Mouse (Mus musculus): ENCODE results near the gene Hspg2.

Hspg2 gene

DNA sequence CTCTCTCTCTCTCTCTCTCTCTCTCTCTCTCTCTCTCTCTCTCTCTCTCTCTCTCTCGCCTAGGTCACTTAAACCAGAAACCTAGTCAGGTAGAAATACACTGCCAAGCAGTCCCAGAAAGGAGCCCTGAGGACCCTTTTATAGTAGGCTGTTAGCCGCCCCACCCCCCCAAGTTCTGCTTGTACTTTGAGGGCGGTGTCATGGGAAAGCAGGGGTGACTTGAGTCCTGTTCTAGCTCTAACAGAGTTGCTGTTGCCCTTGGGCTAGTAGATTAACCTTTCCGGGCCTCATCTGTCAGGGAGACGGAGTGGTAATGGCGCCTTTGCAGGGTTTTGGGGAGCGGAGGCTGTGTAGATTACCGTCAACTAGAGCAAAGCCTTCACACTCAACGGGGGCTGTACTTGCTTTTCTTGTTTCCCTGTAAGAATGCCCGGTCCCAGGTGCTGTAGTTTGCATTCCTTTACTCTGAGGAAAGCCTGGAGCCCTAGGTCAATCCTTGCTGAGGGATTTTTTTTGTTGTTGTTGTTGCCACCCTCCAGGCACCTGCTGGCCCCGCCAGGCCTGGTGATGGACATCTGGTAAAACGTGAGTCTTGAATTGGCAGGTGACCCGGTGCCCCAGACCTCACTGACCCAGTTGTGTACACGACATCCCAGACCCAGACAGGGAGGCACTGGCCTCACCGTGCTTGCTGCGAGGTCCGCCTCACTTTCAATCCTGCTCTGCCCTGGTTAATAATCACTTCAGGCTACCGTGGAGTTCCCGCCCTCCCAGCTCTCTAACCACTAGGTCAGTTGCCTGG lies 11.8 kb downstream of the Hspg2 start:
- no peak for DNase-seq (ENCODE audit: low read depth, low spot score)

DNA sequence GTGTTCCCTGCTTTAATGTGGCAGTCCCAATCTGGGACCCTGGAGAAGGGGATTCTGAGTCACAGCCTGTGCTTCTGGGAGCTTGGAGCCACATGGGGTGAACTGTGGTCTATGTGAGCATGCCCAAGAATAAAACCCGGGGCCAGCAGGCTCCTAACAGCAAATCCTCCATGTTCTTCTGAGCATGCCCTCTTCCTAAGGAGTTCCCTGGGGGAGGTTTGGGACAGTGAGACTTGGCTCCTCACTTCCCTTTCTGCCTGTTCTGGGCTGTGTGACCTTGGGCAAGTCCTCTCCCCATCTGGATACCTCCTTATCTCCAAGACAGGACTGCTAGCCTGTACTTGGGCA lies 12.4 kb downstream of the Hspg2 start:
- no peak for DNase-seq (ENCODE audit: low read depth, low spot score)

DNA sequence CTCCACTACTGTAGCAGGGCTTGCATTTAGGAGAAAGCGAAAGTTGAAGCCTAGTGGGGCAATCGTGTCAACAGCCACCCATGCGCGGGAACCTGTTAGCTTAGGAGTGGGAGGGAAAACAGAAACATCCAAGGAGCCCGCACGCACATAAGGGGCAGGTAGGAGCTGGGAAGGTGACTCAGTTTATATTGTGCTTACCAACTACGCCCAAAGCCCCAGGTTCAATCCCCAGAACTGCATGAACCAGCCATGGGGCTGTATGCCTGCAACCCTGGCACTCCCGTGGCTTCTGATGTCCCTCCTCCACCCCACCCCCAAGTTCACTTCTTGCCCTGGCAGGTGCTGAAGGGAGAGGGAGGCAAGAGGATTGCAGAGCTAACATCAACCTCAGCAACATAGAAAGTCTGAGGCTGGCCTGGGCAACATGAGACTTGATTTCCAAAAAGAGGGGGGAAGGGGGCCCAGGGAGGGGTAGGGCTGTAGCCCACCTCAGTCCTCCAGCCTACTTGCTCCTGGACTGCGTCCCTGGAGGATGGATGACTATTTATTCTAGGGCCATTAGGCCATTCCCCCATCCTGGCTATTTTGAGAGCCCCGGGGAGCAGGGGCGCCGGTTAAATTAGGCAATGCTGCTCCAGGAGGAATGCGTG lies 12.9 kb downstream of the Hspg2 start:
- DNase-seq (ENCODE audit: low read depth, low spot score) = no peak

DNA sequence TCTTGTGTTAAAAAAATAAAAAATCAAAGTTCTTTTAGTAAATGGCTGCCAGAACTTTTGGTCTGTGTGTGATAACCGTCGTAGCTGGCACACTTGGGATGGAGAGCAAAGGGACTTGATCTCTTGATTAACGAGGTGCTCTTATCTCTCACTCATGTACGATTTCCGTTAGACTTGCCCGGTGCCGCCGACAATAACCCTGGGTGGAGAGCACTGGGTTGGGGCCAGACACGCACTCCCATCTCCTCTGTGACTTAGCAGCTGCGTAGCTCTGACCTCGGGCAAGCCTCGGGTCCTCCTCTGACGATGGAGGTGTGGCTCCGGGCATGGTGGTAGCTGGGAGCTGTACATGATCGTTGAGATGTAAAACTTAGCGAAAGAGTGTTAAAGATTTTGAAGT lies 15.3 kb downstream of the Hspg2 start:
- DNase-seq (ENCODE audit: low read depth, low spot score) = no peak

DNA sequence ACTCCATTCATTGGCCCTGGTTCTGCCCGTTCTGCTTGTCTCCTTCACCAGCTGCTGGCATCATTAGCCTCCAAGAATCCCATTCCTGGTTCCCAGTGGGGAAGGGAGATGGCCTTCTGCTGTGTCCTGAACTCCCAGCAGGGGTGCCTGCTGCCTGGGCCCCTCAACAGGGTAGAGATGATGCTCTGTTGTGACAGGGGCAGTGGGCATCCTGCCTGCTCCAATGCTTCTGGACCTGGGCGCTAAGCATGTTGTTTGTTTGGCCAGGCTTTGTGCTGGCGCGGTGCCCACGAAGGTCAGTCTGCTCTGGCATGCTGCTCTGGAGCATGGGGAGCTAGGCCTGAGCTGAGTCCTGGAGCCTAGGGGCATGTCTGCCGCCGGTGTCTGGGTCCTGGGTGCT lies 16.0 kb downstream of the Hspg2 start:
- DNase-seq (ENCODE audit: low read depth, low spot score) = no peak

DNA sequence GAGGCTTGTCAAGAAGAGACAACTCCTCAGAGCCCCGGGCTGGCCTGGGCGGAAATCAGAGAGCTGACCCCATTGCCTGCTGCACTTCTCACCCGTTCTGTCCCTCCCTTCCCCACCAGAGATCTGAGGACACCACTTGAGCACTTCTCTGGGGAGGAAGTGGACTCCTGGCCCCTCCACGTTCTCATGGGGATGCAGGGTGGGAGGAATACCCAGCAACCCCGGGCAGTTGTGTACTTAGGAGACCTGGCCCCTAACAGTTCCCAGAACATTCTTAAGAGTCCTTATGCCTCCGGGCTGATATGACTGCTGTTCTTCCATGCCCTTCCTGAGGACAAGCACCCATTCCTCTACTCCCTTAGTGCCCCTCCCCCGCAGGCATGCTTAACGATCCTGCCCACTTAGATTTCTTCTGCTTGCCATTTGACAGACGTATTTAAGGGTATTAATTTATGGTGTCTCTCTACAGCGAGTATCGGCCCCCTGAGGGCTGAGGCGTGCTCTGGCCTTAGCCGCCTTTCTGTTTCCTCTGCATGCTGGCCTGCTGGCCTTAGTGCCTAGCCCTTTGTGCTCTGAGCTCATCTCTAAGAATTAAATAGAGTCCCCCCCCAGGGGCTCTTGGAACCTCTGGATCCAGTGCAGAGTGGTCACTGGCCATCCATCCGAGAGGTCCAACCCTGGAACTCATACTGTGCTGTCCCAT lies 16.8 kb downstream of the Hspg2 start:
- DNase-seq (ENCODE audit: low read depth, low spot score) = no peak

DNA sequence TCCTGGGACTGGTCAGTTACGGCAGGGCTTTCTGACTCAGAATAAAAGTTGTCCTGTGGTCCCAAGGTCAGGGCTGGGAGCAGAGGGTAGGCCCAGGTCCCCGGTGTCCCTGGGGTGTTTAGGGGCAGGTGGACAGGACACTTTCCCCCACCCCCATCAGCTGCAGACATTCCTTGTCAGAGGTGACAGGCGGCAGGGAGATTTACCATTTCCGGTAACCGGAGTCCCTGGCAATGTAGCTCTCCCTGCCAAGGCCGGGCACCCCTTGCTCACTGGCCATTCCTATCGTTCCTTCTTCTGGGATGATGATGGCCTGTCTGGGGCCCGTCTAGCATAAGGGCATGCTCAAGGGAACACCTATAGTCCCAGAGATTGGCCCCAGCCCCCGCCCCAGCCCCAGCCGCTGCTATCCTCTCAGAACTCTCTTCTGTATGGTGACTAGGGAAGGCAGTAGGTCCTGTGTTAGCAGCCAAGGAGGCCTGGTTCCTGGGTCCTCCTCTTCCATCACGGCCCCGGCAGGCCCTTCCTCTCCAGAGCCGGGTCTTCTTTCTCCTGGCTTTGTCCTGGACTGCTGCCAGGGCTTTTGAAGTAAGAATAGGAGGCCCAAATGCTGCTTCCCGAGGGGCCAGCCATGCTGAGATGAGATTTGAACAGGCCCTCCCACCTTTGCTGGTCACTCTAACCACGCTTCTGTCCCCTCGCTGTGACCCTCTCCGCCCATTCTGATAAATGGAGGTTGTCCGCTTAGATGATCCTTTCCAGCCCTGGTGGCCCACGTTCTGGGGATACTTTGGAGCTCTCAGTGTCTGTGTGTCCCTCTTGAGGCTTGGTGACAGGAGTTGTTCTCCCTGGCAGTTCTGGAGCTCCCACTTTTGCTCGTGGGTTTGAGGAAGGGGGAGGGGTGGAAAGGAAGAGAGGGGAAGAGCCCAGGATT lies 17.8 kb downstream of the Hspg2 start:
- no peak for DNase-seq (ENCODE audit: low read depth, low spot score)

DNA sequence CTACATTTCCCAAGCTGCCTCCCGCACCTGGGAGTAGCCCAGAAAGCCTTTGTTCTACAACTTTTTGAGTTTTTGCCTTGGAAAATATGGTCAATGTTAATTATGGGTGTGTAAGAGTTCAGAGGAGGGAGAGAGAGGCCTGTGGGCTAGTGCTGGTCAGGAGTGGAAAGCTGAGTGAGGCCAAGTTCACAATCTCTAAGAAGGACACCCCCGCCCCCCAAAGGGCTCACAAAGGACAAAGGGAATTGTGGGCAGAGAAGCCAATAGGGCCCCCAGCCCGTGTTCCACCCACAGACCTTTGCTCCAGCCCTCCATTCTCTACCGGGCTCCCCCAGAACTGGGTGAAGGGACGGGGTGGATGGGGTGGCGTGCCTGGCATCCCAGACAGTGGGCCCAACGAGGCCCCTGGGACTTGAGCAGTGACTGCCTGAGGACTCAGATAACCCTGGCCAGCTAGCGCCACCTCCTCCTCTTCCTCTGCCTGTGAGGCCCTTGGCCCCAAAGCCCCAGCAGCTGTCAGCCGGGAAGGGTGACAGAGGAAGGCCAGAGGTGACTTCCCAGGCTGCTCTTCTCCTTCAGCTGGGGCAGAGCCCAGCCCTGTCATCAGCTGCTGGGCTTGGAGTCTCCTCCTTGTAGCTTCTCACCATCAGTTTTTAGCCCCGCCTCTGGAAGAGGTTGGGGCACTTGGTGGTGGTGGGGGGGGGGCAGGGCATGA lies 18.9 kb downstream of the Hspg2 start:
- DNase-seq (ENCODE audit: low read depth, low spot score) = no peak

DNA sequence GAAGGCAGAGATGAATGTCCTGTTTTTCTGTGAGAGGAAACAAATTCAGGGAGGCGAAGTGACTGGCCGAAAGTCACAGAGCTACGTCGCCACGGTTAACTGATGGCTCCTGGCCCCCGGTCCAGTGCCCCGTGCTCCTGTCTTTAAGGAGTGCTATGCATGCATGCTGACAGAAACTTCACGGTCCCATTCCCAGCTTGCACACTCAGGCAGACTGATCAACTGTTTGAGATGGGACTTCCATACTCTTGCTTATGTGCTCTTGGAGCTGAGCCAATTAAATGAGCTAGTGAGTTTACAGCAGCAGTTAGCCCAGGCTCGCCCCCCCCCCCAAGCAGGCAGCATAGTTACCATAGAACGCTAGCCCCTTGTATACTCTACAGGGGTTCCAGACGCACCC lies 19.5 kb downstream of the Hspg2 start:
- no peak for DNase-seq (ENCODE audit: low read depth, low spot score)

DNA sequence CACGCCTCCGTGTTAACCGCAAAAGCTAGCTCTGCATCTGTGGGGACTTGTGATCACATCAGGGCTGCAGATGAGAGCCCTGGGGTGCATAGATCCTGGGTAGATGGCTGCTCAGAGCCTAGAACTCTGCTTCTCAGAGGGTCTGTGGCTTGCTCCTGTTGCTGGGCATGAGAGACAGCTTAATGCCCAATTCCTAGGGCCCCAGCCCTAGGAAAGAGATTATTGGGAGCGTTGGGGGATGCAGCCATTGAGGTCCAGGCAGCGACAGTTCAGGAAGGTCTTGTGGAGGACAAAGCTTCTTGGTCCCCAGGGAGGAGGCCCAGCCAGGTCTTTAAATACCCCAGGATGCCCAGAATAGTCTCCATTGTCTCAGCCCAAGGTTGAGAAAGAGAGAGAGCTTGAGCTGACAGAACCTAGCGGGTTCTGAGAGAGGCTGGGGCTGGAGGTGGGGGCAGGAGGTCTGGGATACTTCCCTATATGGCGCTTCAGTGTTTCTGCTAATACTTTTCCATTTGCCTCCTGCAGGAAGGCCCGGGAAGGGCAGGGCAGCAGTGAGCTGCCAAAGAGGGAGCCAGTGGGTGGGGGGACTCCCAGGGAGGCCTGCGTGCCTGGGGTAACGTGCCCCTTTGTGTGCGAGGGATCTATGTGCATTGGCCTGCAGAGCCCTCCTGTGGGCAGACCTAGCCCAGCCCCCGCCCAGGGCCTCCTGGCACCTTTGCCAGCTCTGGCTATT lies 20.2 kb downstream of the Hspg2 start:
- no peak for DNase-seq (ENCODE audit: low read depth, low spot score)

DNA sequence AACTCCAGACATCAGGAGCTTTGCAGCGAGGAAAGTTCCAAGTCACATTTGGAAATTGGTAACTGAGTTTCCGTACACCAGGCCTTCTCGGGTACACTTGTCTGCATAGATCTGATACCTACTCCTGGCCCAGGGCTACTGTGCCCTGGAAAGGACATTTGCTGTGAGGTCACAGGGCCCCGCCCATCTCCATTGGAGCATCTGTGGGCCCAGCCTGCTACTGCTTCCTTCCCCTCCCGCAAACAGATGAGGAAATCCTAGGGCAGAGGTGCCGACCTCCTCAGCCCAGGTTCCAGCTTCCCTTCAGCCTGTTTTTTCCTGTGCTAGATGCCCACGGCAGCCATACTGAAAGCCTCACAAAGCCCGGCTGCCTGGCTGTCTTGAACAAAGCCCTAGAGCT lies 21.4 kb downstream of the Hspg2 start:
- DNase-seq (ENCODE audit: low read depth, low spot score) = no peak

DNA sequence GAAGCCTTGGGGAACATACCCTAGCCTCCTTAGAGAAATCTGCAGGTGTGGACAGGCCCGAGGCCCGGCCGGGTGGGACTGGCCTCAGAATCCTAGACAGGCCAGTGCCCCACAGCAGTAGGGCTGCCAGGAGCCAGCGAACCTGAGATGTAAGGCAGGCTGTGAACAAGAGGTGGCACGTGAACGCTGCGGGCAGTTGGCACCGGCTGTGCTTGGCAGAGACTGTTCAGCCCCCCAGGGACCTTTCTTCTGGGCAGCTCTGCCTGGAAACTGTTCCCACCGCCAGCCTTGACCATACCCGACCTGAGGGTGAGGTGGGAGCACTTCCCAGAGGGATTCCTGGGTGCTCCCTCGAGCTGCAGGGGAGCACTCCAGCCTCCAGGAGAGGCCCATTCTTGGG lies 24.0 kb downstream of the Hspg2 start:
- no peak for DNase-seq (ENCODE audit: low read depth, low spot score)

DNA sequence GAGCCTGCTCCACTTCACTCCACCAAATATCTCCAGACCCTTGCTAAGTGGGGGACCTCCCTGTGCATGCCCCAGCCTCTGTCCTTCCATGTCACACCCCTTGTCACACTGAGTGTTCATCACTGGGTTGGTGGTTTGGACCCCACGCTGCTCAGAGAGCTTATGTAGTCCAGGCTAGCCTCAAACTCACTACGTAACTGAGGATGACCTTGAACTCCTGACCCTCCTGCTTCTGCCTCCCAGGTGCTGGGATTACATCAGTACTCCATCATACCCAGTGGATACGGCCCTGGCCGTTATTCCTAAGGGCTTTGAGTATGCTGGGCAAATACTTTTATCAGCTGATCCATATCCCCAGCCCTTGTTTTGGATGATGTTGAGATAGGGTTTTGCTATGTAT lies 24.6 kb downstream of the Hspg2 start:
- no peak for DNase-seq (ENCODE audit: low read depth, low spot score)

DNA sequence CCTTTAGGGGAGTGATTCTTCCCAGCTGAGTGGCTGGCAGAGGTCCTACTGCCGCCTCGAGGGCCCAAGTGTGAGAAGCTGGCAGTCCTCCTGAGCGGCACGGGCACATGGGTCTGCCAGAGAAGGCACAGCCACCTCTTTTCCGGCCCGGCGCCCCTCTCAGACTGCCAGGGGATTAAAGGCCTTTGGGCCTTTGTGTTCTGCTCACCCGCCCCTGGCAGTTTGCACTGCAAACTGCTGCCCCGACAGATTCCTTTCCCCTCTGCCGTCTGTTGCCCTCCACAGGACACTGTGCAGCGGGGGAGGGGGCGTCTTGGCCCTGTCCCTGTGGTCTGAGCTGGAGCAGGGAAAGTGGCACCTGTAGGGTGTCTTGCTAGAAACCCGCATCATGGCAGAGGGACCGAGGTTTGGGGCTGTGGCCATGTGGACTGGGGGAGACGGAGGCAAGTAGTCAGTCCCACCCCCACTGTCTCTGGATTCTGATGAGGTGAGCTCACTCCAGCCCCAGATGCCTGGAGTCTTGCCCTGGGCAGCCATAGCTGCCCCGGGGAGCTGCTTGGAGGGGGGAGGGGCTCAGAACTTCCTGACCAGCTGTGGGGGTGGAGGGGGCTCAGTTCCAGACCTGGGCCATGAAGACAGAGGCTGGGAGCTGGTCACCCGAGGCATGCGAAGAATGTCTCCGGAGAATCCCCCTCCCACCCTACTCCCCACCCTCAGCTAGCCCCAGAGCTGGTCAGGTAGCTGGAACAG lies 26.4 kb downstream of the Hspg2 start:
- no peak for DNase-seq (ENCODE audit: low read depth, low spot score)

DNA sequence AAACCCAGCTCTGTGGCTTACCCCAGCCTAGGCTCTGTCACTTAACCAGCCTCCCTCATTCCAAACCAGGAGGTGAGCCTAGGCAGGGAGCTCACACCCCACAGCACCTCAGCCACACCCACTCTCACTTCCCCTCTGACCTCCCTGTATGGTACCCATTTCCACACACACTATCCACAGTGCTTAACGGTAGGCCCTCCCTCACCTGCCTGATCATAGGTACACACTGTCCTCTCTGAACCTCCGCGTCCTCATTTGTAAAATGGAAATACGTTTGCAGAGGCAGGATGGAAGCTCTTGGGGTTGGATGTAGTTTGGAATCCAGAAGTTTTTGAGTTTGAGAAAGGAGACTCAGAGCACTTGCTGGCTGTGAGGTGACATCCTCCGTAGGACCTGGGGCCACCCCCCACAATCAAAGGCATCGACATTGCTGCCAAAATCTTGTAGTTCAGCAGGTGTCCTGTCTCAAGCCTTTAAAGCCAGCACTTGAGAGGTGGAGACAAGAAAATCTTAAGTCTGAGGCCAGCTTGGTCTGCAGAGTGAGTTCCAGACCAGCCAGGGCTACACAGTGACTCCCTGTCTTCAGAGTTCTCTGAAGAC lies 27.0 kb downstream of the Hspg2 start:
- no peak for DNase-seq (ENCODE audit: low read depth, low spot score)

DNA sequence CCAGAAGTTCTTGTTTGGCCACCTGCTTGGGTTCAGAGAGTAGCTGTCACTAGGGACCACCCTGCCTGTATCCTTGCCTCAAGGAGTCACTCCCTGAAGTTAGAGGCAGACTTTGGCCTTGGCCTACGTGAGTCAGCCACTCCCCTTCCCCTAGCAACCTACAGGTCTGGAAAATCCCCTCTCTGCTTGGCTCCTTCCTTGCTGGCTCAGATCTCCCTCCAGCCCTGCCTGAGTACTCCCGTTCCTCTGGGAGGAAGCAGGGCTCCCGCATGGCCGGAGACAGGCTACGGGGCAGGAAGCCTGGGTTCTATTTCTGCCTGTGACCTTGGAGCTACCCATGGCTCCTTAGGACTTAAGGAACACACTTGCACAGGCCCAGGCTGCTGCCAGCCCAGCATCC lies 28.8 kb downstream of the Hspg2 start:
- DNase-seq (ENCODE audit: low read depth, low spot score) = no peak

DNA sequence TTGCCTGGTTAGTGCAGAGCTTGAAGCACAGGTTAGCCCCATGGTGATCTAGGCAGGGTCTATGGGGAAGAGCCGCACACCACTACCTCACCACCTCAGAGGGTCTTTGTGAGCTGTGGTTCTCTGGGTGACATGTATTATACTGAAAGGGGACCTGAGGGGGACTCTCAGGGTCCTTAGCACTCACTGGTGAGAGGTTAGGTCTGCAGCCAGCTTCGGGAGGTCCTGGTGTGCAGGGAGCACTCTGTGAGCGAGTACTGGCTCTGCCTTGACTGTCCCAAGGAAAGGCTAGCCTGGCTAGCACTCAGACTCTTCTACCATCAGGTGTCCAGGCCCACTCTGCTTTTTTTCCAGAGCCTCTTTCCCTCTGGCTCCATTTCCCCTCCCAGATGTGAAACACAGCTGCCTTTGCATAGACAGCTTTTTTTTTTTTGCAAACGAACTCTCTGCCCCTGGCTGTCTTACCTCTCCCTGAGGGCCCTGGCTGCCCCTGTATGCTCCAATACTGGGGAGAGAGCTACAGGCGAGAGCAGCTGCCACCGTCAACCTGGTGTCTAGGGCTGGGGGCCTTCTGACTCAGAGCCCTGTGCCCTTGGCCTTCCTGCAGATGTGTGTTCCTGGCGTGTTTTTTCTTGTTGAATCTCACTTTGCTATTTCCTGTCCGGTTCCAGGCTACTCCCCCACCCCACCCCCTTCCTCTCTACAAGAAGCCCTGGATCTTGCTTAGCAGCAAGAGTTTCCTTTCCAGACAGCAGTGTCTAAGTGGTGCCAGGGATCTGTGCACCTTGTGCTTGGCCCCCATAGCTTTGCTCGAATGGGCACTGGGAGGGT lies 29.5 kb downstream of the Hspg2 start:
- DNase-seq (ENCODE audit: low read depth, low spot score) = no peak

DNA sequence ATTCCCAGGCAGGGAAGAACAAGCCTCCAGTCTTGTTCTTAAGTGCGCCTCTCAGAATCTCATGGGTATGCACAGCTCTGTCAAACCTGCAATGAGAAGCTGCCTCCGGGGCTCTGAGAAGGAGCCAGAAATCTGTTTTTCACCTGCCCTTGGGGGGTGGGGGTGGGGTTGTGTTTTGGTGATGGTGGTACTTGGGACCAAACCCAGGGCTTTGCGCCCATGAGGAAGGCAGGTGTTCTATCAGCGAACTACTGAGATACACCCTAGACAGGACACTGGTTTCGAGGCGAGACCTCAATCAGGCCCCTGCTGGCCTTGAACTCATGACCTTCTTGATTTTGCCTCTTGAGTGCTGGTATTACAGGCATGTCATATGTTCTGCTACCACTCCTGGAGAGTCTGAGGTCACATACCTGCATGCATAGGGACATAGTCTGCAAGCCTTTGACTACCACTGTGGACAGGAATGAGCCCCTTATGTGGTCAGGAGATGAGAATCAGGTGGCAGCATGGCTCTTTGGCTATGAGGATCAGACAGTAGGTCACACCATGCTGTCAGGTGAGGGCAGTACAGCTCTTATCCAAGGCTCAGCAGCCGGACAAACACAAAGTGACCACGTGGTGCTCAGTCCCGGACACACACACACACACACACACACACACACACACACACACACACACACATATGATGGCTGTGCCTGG lies 30.5 kb downstream of the Hspg2 start:
- DNase-seq (ENCODE audit: low read depth, low spot score) = no peak
